Mouse (Mus musculus) neutrophil, adult 65 days (primary cell): ENCODE measurements around the gene Fbxo4. TPM values are rescaled to one million over a fixed set of nuclear protein-coding genes. Genes with fewer than 3 reads are reported as not detected.

Experiments used
- total RNA-seq: library from RNA; stranded (reverse); gene quantifications from 2 replicates; pipeline ENCODE4 v1.2.4, GENCODE M21; 2023

The Fbxo4 gene
- 8.7 and 9.0 TPM in 2 replicates for total RNA-seq

GRCm38 (mm10) chr15:3979061-3979848 lies at the start of gene Fbxo4:
TSS of gene Fbxo4 (minus strand) at chr15:3979573.

GRCm38 (mm10) chr15:4026231-4026773 lies 46.9 kb upstream of the Fbxo4 start, which contains the start of gene Oxct1:
TSS of gene Oxct1 (plus strand) at chr15:4026383.

GRCm38 (mm10) chr15:3995448-3996266 lies 16.3 kb upstream of the Fbxo4 start, which contains the start of gene AW549877:
TSS of gene AW549877 (minus strand) at chr15:3995744.

Other genes with a start within 250 kb of the Fbxo4 start
- 14.7 and 21.9 TPM in 2 replicates for gene AW549877, start 16.2 kb upstream of the Fbxo4 start, total RNA-seq
- 27.6 and 30.6 TPM in 2 replicates for gene Oxct1, start 46.8 kb upstream of the Fbxo4 start, total RNA-seq